Mouse (Mus musculus) heart, embryonic 13.5 days (tissue): Measurements from ENCODE around the gene Snx33. TPM values are rescaled to one million over a fixed set of nuclear protein-coding genes. Genes with fewer than 3 reads are reported as not detected.
"Not testable (repeated sequence)": the region's sequence is repeated elsewhere in the genome, so short reads cannot be mapped to it uniquely, and the experiment has no call there.

ENCODE experiments used
- ATAC-seq: fragments of 200-750 bp; cut with Nextera tagmentation; 2 replicates; pipeline ENCODE4 v1.8.0; 2017; ENCODE audit warnings: moderate TSS enrichment; ENCODE audit not compliant: insufficient number of reproducible peaks, low FRiP score, low TSS enrichment; ENCODE audit errors: extremely low read depth
- H3K27ac ChIP-seq: fragments of 300-500 bp; sonication (generic); replicated peaks from 2 replicates; pipeline ENCODE4 v1.5.1; 2015; ENCODE audit warnings: moderate library complexity, mild to moderate bottlenecking, inconsistent platforms
- H3K27me3 ChIP-seq: fragments of 300-500 bp; sonication (generic); replicated peaks from 2 replicates; pipeline ENCODE4 v1.6.1; 2015; ENCODE audit warnings: mild to moderate bottlenecking, inconsistent platforms
- H3K36me3 ChIP-seq: fragments of 300-500 bp; sonication (generic); 2 replicates; pipeline ENCODE4 v1.6.1; 2015; ENCODE audit warnings: mild to moderate bottlenecking, inconsistent platforms
- H3K4me1 ChIP-seq: fragments of 300-500 bp; sonication (generic); 2 replicates; pipeline ENCODE4 v1.6.1; 2015; ENCODE audit warnings: inconsistent platforms
- H3K4me2 ChIP-seq: fragments of 300-500 bp; sonication (generic); 2 replicates; pipeline ENCODE4 v1.6.1; 2015; ENCODE audit warnings: inconsistent platforms, mild to moderate bottlenecking, moderate library complexity
- H3K4me3 ChIP-seq: fragments of 300-500 bp; sonication (generic); 2 replicates; pipeline ENCODE4 v1.5.1; 2015; ENCODE audit warnings: moderate library complexity, mild to moderate bottlenecking, inconsistent platforms
- H3K9ac ChIP-seq: fragments of 300-500 bp; sonication (generic); 2 replicates; pipeline ENCODE4 v1.6.1; 2015; ENCODE audit warnings: inconsistent platforms, mild to moderate bottlenecking, moderate library complexity
- H3K9me3 ChIP-seq: fragments of 300-500 bp; sonication (generic); 2 replicates; pipeline ENCODE4 v1.6.1; 2016; ENCODE audit warnings: inconsistent platforms
- whole genome bisulfite sequencing: fragments of 180-500 bp; shearing (Covaris S2); methylation state at CpG from one replicate; pipeline ENCODE4 v1.1.7; 2015; ENCODE audit warnings: mixed read lengths; 5-methylcytosine and 5-hydroxymethylcytosine counted together
- polyA plus RNA-seq: library from polyadenylated mRNA; unstranded; fragments of >200 nt; fragmentation: Nextera tagmentation; extraction: Ambion mirVana; gene quantifications from 2 replicates; pipeline ENCODE4 v1.2.1, GENCODE M21; 2015

The Snx33 gene
- polyA plus RNA-seq, 1 experiment from 2014 or later = 6.6 TPM

DNA sequence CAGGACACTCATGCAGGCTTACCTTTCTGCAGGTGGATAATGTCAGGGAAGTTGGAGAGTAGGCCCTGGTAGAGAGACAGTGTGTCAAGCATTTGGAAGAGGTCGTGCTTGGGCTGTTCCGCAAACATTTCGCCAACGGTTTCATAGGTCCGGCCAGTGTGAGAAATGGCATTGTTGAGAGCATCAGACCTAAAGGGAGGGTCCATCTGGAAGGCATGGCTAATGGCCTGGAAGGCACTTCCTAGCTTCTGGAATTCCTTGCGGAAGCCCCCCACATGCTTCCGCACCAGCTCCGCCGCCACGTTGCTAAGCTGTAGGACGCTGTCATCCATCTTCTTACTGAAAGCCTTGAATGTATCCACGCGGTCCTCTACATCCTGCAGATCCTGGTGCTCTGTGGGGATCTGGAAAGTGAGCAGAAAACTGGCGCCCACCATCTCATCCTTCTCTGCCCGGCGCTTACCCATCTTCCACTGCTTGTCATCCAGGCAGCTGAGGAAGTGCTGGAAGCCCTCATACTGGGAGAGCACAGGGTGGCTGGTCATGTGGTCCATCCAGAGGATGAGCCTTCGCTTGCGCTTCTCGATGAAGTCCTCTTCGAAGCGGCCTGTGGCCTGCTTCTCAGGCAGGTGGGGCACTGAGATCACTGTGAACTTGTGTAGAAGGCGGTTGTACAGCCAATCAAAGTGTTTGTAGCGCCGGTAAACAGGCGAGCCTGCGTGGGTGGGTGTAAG is 2.7 kb downstream of the Snx33 start:
- H3K4me2 ChIP-seq = peak overlapping the region; percentile 96
- peak overlapping the region; percentile 93 for H3K27ac ChIP-seq
- H3K4me3 ChIP-seq = peak overlapping the region; percentile 75
- H3K36me3 ChIP-seq = peaks cover 34% of the 10 kb centered on the region
- H3K9ac ChIP-seq = peak overlapping the region; percentile 81
- no peak for ATAC-seq
- no peaks in the 10 kb centered on the region for H3K9me3 ChIP-seq
- H3K27me3 ChIP-seq = 0 out of 2 replicates have a peak, but pooled peaks cover 6% of the 10 kb centered on the region
- WGBS = 74% methylated on average over 26 of the region's 26 CpGs
- peaks cover 56% of the 10 kb centered on the region for H3K4me1 ChIP-seq

- Histone ChIP-seq H3K27me3 (no peaks in the 10 kb centered on the region), H3K9me3 (no peaks in the 10 kb centered on the region), H3K4me2 (peak overlapping the region; percentile 96), H3K27ac (peak overlapping the region; percentile 93), H3K9ac (peak overlapping the region; percentile 81), H3K4me3 (peak overlapping the region; percentile 75), H3K4me1 (peaks cover 56% of the 10 kb centered on the region), H3K36me3 (peaks cover 42% of the 10 kb centered on the region)
- peak; percentile 77 for ATAC-seq
- 5% methylated on average over 7 of the region's 7 CpGs for WGBS
Measured at GRCm38 (mm10) chr9:56924651-56925027, 3.5 kb downstream of the Snx33 start.

DNA sequence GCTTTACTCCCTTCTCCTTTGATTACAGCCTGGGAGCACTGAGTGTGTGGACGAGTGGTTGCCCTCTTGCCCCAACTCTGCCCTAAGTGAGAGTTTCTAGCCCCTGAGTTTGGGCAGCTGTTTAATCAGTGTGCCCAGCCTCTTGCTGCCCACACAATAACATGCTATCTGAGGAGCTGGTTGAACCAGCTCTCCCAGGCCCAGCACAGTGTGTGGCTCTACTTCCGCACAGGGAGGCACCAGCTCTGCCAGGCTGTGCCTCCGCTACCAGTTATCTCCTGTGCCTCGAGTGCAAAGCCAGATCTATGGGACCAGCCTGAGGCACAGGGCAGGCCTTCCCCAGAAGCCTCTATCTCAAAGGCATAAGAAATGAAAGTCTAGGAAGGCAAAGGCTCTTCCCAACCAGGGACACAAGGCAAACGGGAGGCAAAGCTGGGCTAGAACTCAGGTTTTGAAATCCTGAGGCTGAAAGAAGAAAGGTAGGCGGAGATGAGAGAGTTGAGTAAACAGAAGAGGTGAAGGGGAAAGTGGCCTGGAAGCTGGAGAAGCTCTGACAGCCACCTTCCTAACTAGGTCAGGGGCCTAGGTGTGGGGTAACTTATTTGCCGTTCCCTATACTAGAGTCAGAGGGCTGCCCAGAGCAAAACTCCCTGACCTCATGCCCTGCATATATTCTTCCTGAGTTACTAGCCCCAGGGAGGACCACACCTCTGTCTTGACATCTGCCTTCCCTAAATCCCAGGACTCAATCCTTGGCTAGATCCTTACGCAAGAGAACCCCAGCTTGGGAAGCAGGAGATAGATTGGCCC is 4.1 kb downstream of the Snx33 start:
- Histone ChIP-seq H3K4me2 (peak overlapping the region; percentile 96), H3K36me3 (peaks cover 48% of the 10 kb centered on the region), H3K4me3 (peak overlapping the region; percentile 75), H3K27me3 (no peaks in the 10 kb centered on the region), H3K4me1 (peaks cover 56% of the 10 kb centered on the region), H3K9me3 (no peaks in the 10 kb centered on the region), H3K9ac (peak overlapping the region; percentile 81), H3K27ac (peak overlapping the region; percentile 93)
- ATAC-seq = no peak
- 40% methylated on average over 8 of the region's 8 CpGs for WGBS

DNA sequence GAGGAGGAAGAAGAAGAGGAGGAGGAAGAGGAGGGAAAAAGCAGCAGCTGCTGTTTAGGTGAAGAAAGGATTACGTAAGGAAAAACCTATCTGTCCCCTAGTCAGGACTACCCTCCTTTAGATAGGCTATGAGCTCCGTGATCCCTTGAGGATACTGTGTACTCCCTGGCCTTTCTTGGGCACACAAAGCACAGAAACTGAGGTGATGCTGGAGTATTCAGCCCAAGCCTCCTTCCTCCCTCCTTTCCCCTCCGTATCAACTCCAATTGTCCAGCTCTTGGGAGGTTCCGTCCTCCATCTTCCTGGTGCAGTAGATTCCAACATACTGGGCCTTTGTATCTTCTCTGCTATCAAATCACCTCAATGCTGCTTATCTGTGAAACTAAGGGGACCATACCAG is 5.4 kb downstream of the Snx33 start:
- Histone ChIP-seq H3K4me2 (peak overlapping the region; percentile 96), H3K9me3 (no peaks in the 10 kb centered on the region), H3K27me3 (no peaks in the 10 kb centered on the region), H3K4me3 (peak overlapping the region; percentile 75), H3K27ac (peak overlapping the region; percentile 93), H3K9ac (peak overlapping the region; percentile 81), H3K4me1 (peaks cover 49% of the 10 kb centered on the region), H3K36me3 (peaks cover 61% of the 10 kb centered on the region)
- no peak for ATAC-seq
- WGBS = 75% methylated on average over 4 of the region's 4 CpGs

GRCm38 (mm10) chr9:56918466-56918865 is 9.7 kb downstream of the Snx33 start:
- Histone ChIP-seq H3K4me3 (no peak overlapping the region), H3K36me3 (peaks cover 90% of the 10 kb centered on the region), H3K27ac (no peak overlapping the region), H3K4me2 (no peak overlapping the region), H3K4me1 (peaks cover 14% of the 10 kb centered on the region), H3K27me3 (no peaks in the 10 kb centered on the region), H3K9me3 (no peaks in the 10 kb centered on the region), H3K9ac (no peak overlapping the region)
- WGBS = 86% methylated on average over 13 of the region's 13 CpGs
- no peak for ATAC-seq

GRCm38 (mm10) chr9:56917131-56917530 is 11.0 kb downstream of the Snx33 start:
- H3K36me3 ChIP-seq = peaks cover 80% of the 10 kb centered on the region
- H3K4me1 ChIP-seq = peaks cover under 1% of the 10 kb centered on the region; the same call in 1 of the 2 replicates
- no peak overlapping the region for H3K4me2 ChIP-seq
- H3K9ac ChIP-seq = no peak overlapping the region
- no peak overlapping the region for H3K27ac ChIP-seq
- no peaks in the 10 kb centered on the region for H3K27me3 ChIP-seq
- no peaks in the 10 kb centered on the region for H3K9me3 ChIP-seq
- no peak for ATAC-seq
- WGBS = 85% methylated on average over 2 of the region's 2 CpGs
- no peak overlapping the region for H3K4me3 ChIP-seq

GRCm38 (mm10) chr9:56915695-56916410 is 12.3 kb downstream of the Snx33 start:
- Histone ChIP-seq H3K9me3 (no peaks in the 10 kb centered on the region), H3K36me3 (peaks cover 67% of the 10 kb centered on the region), H3K27ac (no peak overlapping the region), H3K27me3 (no peaks in the 10 kb centered on the region), H3K4me1 (no peaks in the 10 kb centered on the region), H3K4me2 (no peak overlapping the region), H3K9ac (no peak overlapping the region), H3K4me3 (no peak overlapping the region)
- ATAC-seq = no peak
- WGBS = 67% methylated on average over 5 of the region's 5 CpGs

DNA sequence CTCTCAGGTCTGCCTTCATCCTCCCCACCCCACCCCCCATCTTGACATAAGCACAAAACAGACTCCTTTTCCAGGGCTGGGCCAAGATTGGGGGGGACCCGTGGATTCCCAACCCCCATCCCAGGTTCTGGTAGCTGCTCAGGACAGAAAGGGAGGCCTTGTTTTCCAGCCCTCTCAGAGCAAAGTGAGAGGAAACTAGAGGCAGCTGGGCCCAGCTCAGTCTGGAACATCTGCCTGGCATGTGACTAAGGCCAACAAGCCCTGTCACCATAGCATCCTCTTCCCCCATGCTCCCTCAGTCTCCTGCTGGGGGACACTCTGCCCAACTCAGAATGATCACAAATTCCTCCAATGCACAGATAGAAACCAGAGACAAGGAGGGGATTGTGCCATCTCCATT is 13.1 kb downstream of the Snx33 start:
- peaks cover 60% of the 10 kb centered on the region for H3K36me3 ChIP-seq
- no peak overlapping the region for H3K4me2 ChIP-seq
- H3K4me3 ChIP-seq = no peak overlapping the region
- no peaks in the 10 kb centered on the region for H3K27me3 ChIP-seq
- no peak for ATAC-seq
- WGBS = 85% methylated on average over 1 of the region's 1 CpGs
- no peak overlapping the region for H3K27ac ChIP-seq
- no peak overlapping the region for H3K9ac ChIP-seq
- no peaks in the 10 kb centered on the region for H3K9me3 ChIP-seq
- no peaks in the 10 kb centered on the region for H3K4me1 ChIP-seq

DNA sequence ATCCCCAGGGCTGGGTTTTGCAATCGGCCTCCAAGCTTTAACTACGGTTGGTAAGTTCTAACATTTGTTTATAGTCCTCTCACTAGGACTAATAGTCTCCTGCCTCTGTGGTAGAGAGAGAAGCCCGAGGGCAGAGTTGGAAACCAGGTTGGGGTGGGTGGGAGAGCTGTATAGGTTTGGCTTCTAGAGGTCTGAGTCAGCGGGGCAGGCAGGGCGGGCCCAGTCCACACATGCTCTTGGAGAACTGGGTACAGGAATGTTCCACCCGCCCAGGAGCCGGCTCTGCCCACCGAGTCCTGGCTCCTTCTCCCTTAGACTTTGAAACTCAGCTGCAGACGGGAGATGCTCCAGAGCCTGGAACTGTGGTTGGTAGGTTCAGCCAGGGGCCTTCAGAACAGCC is 14.2 kb downstream of the Snx33 start:
- no peak overlapping the region for H3K4me3 ChIP-seq
- no peak for ATAC-seq
- H3K4me2 ChIP-seq = no peak overlapping the region
- no peaks in the 10 kb centered on the region for H3K4me1 ChIP-seq
- H3K27me3 ChIP-seq = no peaks in the 10 kb centered on the region
- H3K9me3 ChIP-seq = no peaks in the 10 kb centered on the region
- no peak overlapping the region for H3K27ac ChIP-seq
- peaks cover 48% of the 10 kb centered on the region for H3K36me3 ChIP-seq
- 87% methylated on average over 9 of the region's 9 CpGs for WGBS
- H3K9ac ChIP-seq = no peak overlapping the region

GRCm38 (mm10) chr9:56911017-56911416 is 17.2 kb downstream of the Snx33 start:
- H3K27ac ChIP-seq = no peak overlapping the region
- WGBS = 45% methylated on average over 1 of the region's 1 CpGs
- ATAC-seq = no peak
- no peaks in the 10 kb centered on the region for H3K27me3 ChIP-seq
- no peaks in the 10 kb centered on the region for H3K9me3 ChIP-seq
- peaks cover 19% of the 10 kb centered on the region for H3K36me3 ChIP-seq
- no peak overlapping the region for H3K4me2 ChIP-seq
- no peak overlapping the region for H3K4me3 ChIP-seq
- H3K4me1 ChIP-seq = peaks cover 8% of the 10 kb centered on the region
- H3K9ac ChIP-seq = no peak overlapping the region

DNA sequence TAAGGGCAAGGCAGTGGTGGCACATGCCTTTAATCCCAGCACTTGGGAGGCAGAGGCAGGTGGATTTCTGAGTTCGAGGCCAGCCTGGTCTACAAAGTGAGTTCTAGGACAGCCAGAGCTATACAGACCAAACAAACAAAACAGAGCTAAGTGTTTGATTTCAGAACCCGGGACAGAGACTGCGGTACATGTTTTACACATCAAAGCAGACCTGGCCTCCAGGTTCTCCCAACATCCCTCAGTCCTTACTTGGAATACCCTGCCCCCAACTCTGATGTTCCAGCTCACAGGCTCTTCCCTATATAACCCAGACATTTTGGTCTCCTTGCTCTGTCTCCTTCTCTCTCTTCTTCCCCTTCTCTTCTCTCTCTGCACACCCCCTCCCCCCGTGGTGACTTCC is 18.2 kb downstream of the Snx33 start:
- not testable (repeated sequence) for H3K36me3 ChIP-seq, H3K4me1 ChIP-seq, H3K27me3 ChIP-seq, H3K4me2 ChIP-seq, ATAC-seq, H3K27ac ChIP-seq, H3K9ac ChIP-seq, H3K9me3 ChIP-seq, H3K4me3 ChIP-seq
- WGBS = 40% methylated on average over 4 of the region's 4 CpGs
